Mouse (Mus musculus) megakaryocyte, embryonic 14.5 days (primary cell): ENCODE data around the gene Rhcg. TPM values are rescaled to one million over a fixed set of nuclear protein-coding genes. Genes with fewer than 3 reads are reported as not detected.

ENCODE experiments used
- H3K27me3 ChIP-seq: replicated peaks from 2 replicates; pipeline ENCODE3; 2012; ENCODE audit warnings: inconsistent platforms
- H3K36me3 ChIP-seq: replicated peaks from 2 replicates; pipeline ENCODE3; 2012; ENCODE audit warnings: low read length, inconsistent platforms, mixed read lengths
- H3K4me1 ChIP-seq: 2 replicates; pipeline ENCODE4 v1.6.1; 2012; ENCODE audit warnings: inconsistent platforms
- H3K4me3 ChIP-seq: replicated peaks from 2 replicates; pipeline ENCODE3; 2012; ENCODE audit warnings: moderate library complexity, mild to moderate bottlenecking, inconsistent platforms
- H3K9me3 ChIP-seq: 2 replicates; pipeline ENCODE4 v1.6.1; 2012; ENCODE audit warnings: inconsistent platforms
- FLI1 ChIP-seq: IDR thresholded peaks from 2 replicates; pipeline ENCODE4 v1.6.1; 2012; ENCODE audit warnings: low read length, inconsistent platforms, mixed read lengths
- GATA1 ChIP-seq: IDR thresholded peaks from 3 replicates; pipeline ENCODE4 v1.6.1; 2012; ENCODE audit warnings: mixed read lengths, low read length, inconsistent platforms, borderline replicate concordance
- polyA plus RNA-seq: library from polyadenylated mRNA; stranded (reverse); fragments of >175 nt; gene quantifications from 2 replicates; pipeline ENCODE4 v1.2.3, GENCODE M21; 2012; ENCODE audit warnings: low replicate concordance; ENCODE audit not compliant: insufficient read depth

The Rhcg gene
- polyA plus RNA-seq, 1 experiment: not detected

DNA sequence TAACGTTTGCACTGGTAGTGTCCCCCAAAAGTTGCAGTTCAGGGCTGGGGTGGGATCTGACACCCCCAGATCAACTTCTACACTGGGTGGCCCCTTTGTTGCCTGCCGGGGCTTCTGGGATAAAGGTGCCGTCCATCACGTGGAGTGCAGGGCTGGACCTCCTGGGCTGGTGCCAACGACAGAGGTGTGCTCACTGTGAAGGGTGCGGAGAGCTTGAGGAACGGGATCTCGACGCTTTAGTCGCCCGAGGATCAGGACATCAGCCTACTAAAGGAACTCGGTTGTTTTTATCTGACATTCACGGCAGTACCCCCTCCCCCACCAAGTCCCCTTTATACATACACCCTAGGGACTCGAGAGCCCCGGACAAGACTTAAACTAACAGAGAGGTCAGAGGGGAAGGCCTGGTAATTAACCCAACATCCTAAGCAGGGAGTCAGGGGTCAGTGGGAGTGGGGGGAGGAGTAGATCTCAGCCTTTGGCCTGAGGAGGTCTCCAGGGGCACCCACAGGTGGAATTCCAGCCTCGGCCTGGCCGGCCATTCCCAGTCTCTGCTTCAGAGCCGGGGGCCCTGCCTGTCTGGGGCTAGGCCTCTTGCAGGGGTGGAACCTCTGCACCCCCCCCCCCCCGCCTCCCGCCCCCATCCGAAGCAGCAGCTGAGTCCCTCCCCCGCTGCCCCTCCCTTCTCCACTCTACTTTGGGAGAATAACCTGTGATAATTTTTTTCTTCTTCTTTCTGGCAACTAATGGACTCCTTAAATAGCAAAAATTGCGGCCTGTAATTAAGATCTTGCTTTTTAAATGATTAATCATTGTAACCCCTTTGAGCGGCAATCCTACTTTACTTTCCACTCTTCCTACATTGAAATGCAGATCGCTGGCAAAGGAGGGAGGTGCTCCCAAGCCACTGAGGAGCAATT, 39.3 kb downstream of the Rhcg start:
- Histone ChIP-seq H3K4me1 (peaks cover 6% of the 10 kb centered on the region), H3K27me3 (peaks cover 94% of the 10 kb centered on the region), H3K36me3 (no peaks in the 10 kb centered on the region), H3K9me3 (no peaks in the 10 kb centered on the region), H3K4me3 (peak overlapping the region; percentile 46)
- TF ChIP-seq GATA1 (no peak), FLI1 (no peak)

DNA sequence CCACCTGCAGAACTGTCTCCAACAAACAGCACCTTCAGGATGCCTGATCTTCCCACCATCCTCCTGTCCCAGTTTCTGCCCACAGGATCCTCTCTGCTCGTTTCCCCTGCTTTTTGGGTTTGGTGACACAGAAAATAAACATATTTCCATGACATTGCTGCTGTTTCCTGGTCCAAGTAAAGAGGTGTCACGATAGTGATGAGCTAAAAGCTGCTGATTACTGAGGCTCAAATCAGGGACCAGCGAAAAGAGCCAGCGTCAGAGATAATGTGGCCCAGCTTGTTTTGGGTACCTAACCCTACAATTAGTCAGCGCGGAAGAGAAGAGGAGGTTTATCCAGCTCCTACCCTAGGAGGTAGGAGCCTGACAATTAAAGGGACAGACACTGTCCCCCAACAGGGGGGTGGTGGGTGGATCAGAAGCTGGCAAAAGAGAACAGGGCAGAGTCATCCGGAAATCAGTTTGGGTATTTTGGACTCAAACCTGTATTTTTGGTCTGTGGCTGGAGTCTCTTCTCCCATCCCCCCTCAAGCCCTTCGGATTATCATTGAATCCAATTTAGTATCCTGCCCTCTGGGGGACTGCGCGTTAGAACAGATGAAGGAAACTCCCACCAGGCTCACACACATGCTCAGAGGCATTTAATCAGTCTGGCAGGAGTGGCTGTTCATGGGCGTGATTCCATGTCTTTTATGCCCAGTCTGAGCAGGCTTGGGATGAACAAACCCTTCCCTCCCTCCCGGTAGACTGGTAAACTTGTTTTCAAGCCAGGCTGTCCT, 40.2 kb downstream of the Rhcg start:
- no peaks in the 10 kb centered on the region for H3K36me3 ChIP-seq
- H3K4me1 ChIP-seq: peaks cover 6% of the 10 kb centered on the region
- TF ChIP-seq FLI1 (no peak), GATA1 (no peak)
- H3K9me3 ChIP-seq: no peaks in the 10 kb centered on the region
- peaks cover 96% of the 10 kb centered on the region for H3K27me3 ChIP-seq
- H3K4me3 ChIP-seq: no peak overlapping the region

DNA sequence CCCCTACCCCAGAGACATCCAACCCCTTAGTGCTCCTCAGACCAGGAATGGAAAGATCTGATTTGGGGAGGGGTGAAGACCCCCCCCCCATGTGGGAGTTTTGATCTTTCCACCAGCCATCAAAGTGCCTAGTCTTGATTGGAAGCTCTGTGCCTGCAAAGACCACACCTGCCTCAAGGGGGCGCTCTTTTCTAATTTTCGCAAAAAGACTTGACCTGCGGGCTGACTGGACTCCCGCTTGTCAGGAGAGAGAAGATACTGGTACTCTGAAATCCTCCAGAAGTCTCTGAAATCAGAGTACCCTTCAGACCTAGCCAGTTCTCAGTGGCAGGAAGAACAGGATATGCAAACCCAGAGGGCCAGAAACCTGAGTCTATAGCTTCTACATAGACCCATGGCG, 40.8 kb downstream of the Rhcg start:
- Histone ChIP-seq H3K36me3 (no peaks in the 10 kb centered on the region), H3K4me1 (peaks cover 6% of the 10 kb centered on the region), H3K4me3 (no peak overlapping the region), H3K9me3 (no peaks in the 10 kb centered on the region), H3K27me3 (peaks cover 96% of the 10 kb centered on the region)
- TF ChIP-seq GATA1: no peak
- no peak for TF ChIP-seq FLI1

DNA sequence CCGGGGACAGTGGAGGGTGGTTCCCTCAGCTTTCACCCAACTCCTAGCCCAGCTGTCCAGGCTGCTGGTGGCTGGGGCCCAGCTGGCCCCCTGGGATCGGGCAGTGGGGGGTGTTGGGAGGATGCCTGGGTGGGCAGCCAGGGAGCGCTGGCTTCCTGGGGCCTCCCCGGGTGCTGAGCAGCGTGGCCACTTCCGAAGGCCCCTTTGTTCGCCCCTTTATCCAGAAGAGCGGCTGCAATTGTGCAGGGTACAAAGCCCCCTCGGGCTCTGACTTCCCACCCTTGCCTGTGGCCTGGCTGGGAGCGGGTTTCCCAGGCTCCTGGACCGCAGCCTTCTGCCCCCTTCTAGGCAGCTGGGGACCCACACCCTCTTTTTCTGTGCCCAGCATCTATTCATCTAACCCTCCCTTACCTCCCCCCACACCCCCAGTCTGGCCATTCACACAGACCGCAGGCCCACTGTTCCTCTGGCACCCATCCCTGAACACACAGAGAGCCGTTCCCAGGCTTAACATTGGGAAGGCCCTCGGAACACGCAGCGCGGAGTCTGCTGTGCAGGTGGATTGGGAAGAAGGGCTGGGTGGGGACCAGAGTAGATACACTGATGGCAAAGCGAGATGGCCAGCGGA, 45.2 kb downstream of the Rhcg start:
- TF ChIP-seq FLI1 (no peak), GATA1 (no peak)
- H3K36me3 ChIP-seq: no peaks in the 10 kb centered on the region
- H3K4me3 ChIP-seq: no peak overlapping the region
- H3K9me3 ChIP-seq: no peaks in the 10 kb centered on the region
- H3K27me3 ChIP-seq: peaks cover 87% of the 10 kb centered on the region
- no peaks in the 10 kb centered on the region for H3K4me1 ChIP-seq

DNA sequence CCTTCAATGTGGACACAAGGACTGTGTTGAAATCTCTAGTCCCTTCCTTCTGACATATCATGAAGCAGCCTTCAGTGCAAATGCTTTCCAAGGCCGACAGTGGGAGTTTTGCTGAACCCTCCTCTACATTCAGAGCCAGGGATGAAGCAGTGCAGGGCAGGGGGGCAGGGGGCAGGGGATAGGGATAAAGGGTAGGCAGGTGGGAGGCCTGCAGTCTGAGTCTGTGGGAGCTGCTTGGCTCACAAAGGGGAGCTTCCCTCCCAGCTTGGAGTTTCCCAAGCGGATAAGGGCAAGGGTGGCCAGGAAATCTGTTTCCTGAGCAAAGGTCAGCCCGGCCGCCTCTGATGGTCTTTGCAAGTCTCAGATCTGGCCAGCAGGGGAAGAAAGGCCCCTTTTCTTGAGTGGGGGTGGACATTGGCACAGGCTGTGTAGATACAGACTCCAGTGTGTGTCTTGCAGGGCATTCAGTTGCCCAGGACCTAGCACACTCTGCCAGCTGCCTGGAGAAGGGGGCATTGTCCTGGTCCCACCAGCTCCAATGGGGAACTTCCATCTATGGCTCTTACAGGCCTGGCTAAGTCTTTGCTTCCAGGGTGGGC, 48.4 kb downstream of the Rhcg start:
- Histone ChIP-seq H3K4me3 (no peak overlapping the region), H3K36me3 (no peaks in the 10 kb centered on the region), H3K9me3 (no peaks in the 10 kb centered on the region), H3K27me3 (peaks cover 70% of the 10 kb centered on the region), H3K4me1 (no peaks in the 10 kb centered on the region)
- TF ChIP-seq GATA1: no peak
- no peak for TF ChIP-seq FLI1

DNA sequence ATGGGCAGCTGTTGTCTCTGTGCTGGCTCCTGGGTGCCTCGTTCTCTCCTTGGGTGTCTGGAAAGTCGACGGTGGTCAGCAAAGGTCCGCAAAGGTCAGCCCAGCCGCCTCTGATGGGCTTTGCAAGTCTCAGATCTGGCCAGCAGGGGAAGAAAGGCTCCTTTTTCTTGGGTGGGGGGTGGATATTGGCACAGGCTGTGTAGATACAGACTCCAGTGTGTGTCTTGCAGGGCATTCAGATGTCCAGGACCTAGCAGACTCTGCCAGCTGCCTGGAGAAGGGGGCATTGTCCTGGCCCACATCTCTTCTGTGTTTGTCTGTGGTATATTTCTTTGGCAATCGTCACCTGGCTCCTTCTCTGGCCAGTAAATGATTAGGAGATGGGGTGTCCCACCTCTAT, 49.2 kb downstream of the Rhcg start:
- H3K4me3 ChIP-seq: no peak overlapping the region
- peaks cover 68% of the 10 kb centered on the region for H3K27me3 ChIP-seq
- no peaks in the 10 kb centered on the region for H3K4me1 ChIP-seq
- H3K9me3 ChIP-seq: no peaks in the 10 kb centered on the region
- TF ChIP-seq GATA1 (no peak), FLI1 (no peak)
- no peaks in the 10 kb centered on the region for H3K36me3 ChIP-seq

DNA sequence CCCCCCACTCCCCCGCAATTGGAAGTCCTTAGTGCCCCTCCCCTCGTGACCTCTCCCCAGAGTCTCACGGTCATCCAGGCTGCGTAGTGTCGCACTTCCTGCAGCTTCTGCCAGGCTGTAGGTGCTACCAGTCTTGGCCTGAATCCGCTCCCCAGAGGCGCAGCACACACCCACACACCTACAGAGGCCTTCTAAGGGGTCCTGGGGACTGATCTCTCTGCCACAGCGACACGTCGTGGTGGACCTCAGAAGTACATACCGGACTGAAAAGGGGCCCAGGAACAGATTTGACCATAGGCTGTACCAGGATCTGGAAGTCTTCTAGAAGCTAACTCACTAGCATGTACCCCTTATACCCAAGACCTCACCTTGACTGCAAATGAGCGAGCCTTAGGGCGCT, 53.8 kb downstream of the Rhcg start:
- TF ChIP-seq FLI1 (no peak), GATA1 (no peak)
- peaks cover 52% of the 10 kb centered on the region for H3K27me3 ChIP-seq
- H3K36me3 ChIP-seq: no peaks in the 10 kb centered on the region
- no peaks in the 10 kb centered on the region for H3K4me1 ChIP-seq
- H3K9me3 ChIP-seq: no peaks in the 10 kb centered on the region
- H3K4me3 ChIP-seq: no peak overlapping the region

DNA sequence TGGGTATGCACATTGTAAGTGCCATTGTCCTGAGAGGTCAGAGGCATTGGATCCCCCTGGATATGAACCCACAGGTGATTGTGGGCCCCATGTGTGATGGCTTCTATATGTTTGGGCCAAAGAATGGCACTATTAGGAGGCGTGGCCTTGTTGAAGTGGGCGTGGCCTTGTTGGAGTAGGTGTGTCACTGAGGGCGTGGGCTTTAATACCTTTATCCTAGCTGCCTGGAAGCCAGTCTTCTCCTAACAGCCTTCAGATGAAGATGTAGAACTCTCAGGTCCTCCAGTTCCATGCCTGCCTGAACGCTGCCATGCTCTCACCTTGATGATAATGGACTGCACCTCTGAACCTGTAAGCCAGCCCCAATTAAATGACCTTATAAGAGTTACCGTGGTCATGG, 55.1 kb downstream of the Rhcg start:
- Histone ChIP-seq H3K4me1 (no peaks in the 10 kb centered on the region), H3K27me3 (peaks cover 53% of the 10 kb centered on the region), H3K4me3 (no peak overlapping the region), H3K36me3 (no peaks in the 10 kb centered on the region), H3K9me3 (no peaks in the 10 kb centered on the region)
- no peak for TF ChIP-seq GATA1
- no peak for TF ChIP-seq FLI1

DNA sequence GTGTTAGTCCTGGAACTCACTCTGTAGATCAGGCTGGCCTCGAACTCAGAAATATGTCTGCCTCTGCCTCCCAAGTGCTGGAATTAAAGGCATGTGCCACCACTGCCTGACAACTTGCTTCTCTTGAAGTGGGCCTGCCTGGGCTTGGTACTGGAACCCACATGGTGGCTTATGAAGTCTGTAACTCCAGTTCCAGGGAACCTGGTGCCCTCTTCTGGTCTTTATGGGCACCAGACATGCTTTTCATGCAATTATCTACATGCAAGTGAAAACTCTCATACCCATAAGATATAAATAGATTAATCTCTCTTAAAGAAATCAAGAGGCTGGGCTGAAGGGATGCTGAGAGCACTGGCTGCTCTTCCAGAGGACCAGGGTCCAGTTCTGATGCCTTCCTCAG, 58.8 kb downstream of the Rhcg start:
- Histone ChIP-seq H3K9me3 (no peaks in the 10 kb centered on the region), H3K4me1 (no peaks in the 10 kb centered on the region), H3K27me3 (peaks cover 73% of the 10 kb centered on the region), H3K36me3 (no peaks in the 10 kb centered on the region), H3K4me3 (no peak overlapping the region)
- TF ChIP-seq FLI1: no peak
